In the genomic region with DNA sequence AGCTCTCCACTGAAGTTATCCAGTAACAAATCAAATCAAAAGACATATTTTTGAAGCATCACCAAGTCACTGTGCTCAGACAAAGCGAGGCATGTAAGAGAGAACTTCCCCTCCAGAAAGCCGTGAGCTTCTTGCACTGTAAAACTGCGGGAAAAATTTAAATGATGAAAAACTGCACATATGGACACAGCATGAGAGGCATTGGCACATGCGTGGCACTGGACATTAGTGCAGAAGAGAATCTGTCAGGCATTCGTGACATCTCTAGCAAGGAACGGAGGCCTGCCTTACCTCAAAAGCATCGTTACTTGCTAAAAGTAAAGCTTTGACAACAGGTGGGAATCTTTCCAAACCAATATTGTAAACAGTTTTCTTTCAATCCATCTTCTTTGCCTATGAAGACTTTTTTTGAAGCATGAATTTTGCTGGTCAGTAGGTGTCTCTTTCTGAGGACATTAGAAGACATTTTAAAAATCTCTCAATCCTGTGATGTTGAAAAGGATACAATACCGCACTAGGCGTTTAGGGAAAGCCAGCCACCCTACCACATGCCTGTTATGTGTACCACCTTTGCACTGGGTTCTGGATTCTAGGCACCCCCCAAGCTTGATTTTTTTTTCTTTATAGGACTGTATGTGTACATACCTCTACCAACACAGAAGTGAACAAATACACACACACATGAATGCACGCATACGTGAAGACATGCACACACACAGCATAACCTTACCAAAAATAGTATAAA, we compare ENCODE assay signal across 21 mouse cellular contexts.
A peak's percentile ranks its signal among the peaks of the same experiment; 100 is the strongest.
DNase-seq lines count a peak whose midpoint lies in the region; ATAC-seq and TF ChIP-seq lines count a peak whose summit lies in the region.
"Had no signal": no experiment of that assay in that cellular context is flagged by ENCODE, and none has a peak within 500 bp of the region (broad histone marks: within the 10 kb centered on the region; RNA-seq: fewer than 3 reads in every experiment).

No protein-coding gene starts in this region.

- no peak for TF ChIP-seq CTCF in midbrain, postnatal 0 days (IDR thresholded peaks at IDR 0.05)

- no peaks in the 10 kb centered on the region for H3K36me3 ChIP-seq in forebrain, embryonic 15.5 days
- no peaks in the 10 kb centered on the region for H3K36me3 ChIP-seq in forebrain, embryonic 12.5 days (replicated peaks)
- H3K36me3 ChIP-seq in midbrain, postnatal 0 days (ENCODE audit: insufficient read depth, low read length) = no peaks in the 10 kb centered on the region
- H3K36me3 ChIP-seq in midbrain, embryonic 15.5 days (replicated peaks) = no peaks in the 10 kb centered on the region
- no peaks in the 10 kb centered on the region for H3K36me3 ChIP-seq in embryonic facial prominence, embryonic 14.5 days (ENCODE audit: control insufficient read depth, insufficient read depth, low read length)
- no peaks in the 10 kb centered on the region for H3K36me3 ChIP-seq in limb, embryonic 15.5 days
- H3K36me3 ChIP-seq: forebrain, embryonic 10.5 days; heart, embryonic 10.5 days; hindbrain, embryonic 10.5 days; liver, embryonic 13.5 days; neural tube, embryonic 13.5 days had no signal

- H3K9ac ChIP-seq in forebrain, embryonic 15.5 days (replicated peaks) = no peak overlapping the region
- no peak overlapping the region for H3K9ac ChIP-seq in forebrain, embryonic 12.5 days
- no peak overlapping the region for H3K9ac ChIP-seq in midbrain, postnatal 0 days (replicated peaks; ENCODE audit: low read length, poor library complexity, severe bottlenecking)
- H3K9ac ChIP-seq in midbrain, embryonic 15.5 days = no peak overlapping the region
- no peak overlapping the region for H3K9ac ChIP-seq in embryonic facial prominence, embryonic 14.5 days (ENCODE audit: low read depth, low read length)
- H3K9ac ChIP-seq in limb, embryonic 15.5 days = no peak overlapping the region
- H3K9ac ChIP-seq: liver, embryonic 13.5 days; neural tube, embryonic 13.5 days had no signal

- 75% methylated on average over 11 of the region's 11 CpGs for WGBS in forebrain, embryonic 15.5 days
- 83% methylated on average over 11 of the region's 11 CpGs for WGBS in forebrain, embryonic 12.5 days
- 77% methylated on average over 11 of the region's 11 CpGs for WGBS in midbrain, postnatal 0 days
- WGBS in midbrain, embryonic 15.5 days = 79% methylated on average over 11 of the region's 11 CpGs
- WGBS in embryonic facial prominence, embryonic 14.5 days = 51% methylated on average over 11 of the region's 11 CpGs
- 42% methylated on average over 11 of the region's 11 CpGs for WGBS in limb, embryonic 15.5 days

- DNase-seq in midbrain, postnatal 0 days (ENCODE audit: low spot score) = peak; percentile 31
- DNase-seq in embryonic facial prominence, embryonic 14.5 days (ENCODE audit: low spot score) = peak; percentile 22
- no peak for DNase-seq in left cerebral cortex, postnatal 10 days (ENCODE audit: extremely low spot score in 1 of 2, low spot score in 2 of 2)
- no peak for DNase-seq in thymus, postnatal 4 days
- DNase-seq: B cell, adult 2 months; cerebellum, adult 9-11 months; kidney, adult 18-20 months; kidney, postnatal 10 days; layer of hippocampus, postnatal 36 days; liver, embryonic 13.5 days; lung, postnatal 14 days; right cerebral cortex, adult 18-20 months had no signal

- no peak overlapping the region for H3K4me3 ChIP-seq in forebrain, embryonic 15.5 days
- no peak overlapping the region for H3K4me3 ChIP-seq in forebrain, embryonic 12.5 days (replicated peaks)
- no peak overlapping the region for H3K4me3 ChIP-seq in midbrain, postnatal 0 days (ENCODE audit: low read depth, low read length)
- no peak overlapping the region for H3K4me3 ChIP-seq in midbrain, embryonic 15.5 days
- H3K4me3 ChIP-seq in embryonic facial prominence, embryonic 14.5 days (ENCODE audit: low read depth, low read length) = no peak overlapping the region
- H3K4me3 ChIP-seq in limb, embryonic 15.5 days = no peak overlapping the region
- H3K4me3 ChIP-seq: heart, embryonic 10.5 days; hindbrain, embryonic 10.5 days; layer of hippocampus, adult 2 months; liver, embryonic 13.5 days; neural tube, embryonic 13.5 days had no signal

- no peak overlapping the region for H3K27ac ChIP-seq in forebrain, embryonic 15.5 days (replicated peaks)
- no peak overlapping the region for H3K27ac ChIP-seq in forebrain, embryonic 12.5 days
- H3K27ac ChIP-seq in midbrain, postnatal 0 days (ENCODE audit: low read depth, low read length) = no peak overlapping the region
- H3K27ac ChIP-seq in midbrain, embryonic 15.5 days = no peak overlapping the region
- H3K27ac ChIP-seq in embryonic facial prominence, embryonic 14.5 days (replicated peaks; ENCODE audit: low read depth, low read length) = peak overlapping the region; percentile 63
- H3K27ac ChIP-seq in limb, embryonic 15.5 days = peak overlapping the region; percentile 43; the same call in 1 of the 2 replicates
- H3K27ac ChIP-seq: forebrain, embryonic 10.5 days; heart, embryonic 10.5 days; hindbrain, embryonic 10.5 days; layer of hippocampus, adult 2 months; liver, embryonic 13.5 days; neural tube, embryonic 13.5 days had no signal

- no peaks in the 10 kb centered on the region for H3K9me3 ChIP-seq in forebrain, embryonic 15.5 days
- H3K9me3 ChIP-seq in forebrain, embryonic 12.5 days = no peaks in the 10 kb centered on the region
- no peaks in the 10 kb centered on the region for H3K9me3 ChIP-seq in midbrain, postnatal 0 days (ENCODE audit: low read length)
- no peaks in the 10 kb centered on the region for H3K9me3 ChIP-seq in midbrain, embryonic 15.5 days
- no peaks in the 10 kb centered on the region for H3K9me3 ChIP-seq in embryonic facial prominence, embryonic 14.5 days (ENCODE audit: control insufficient read depth, low read length)
- no peaks in the 10 kb centered on the region for H3K9me3 ChIP-seq in limb, embryonic 15.5 days
- H3K9me3 ChIP-seq: forebrain, embryonic 10.5 days; heart, embryonic 10.5 days; hindbrain, embryonic 10.5 days; liver, embryonic 13.5 days; neural tube, embryonic 13.5 days had no signal

- peaks cover 14% of the 10 kb centered on the region for H3K4me1 ChIP-seq in forebrain, embryonic 15.5 days
- H3K4me1 ChIP-seq in forebrain, embryonic 12.5 days = peaks cover 4% of the 10 kb centered on the region; the same call in 1 of the 2 replicates
- no peaks in the 10 kb centered on the region for H3K4me1 ChIP-seq in midbrain, postnatal 0 days (ENCODE audit: insufficient read depth, low read length)
- 0 out of 2 replicates have a peak, but pooled peaks cover 9% of the 10 kb centered on the region for H3K4me1 ChIP-seq in midbrain, embryonic 15.5 days
- peaks cover 20% of the 10 kb centered on the region for H3K4me1 ChIP-seq in embryonic facial prominence, embryonic 14.5 days (ENCODE audit: control insufficient read depth, insufficient read depth, low read length)
- peaks cover 26% of the 10 kb centered on the region for H3K4me1 ChIP-seq in limb, embryonic 15.5 days
- H3K4me1 ChIP-seq: liver, embryonic 13.5 days had no signal

- no peaks in the 10 kb centered on the region for H3K27me3 ChIP-seq in forebrain, embryonic 15.5 days
- H3K27me3 ChIP-seq in forebrain, embryonic 12.5 days = no peaks in the 10 kb centered on the region
- no peaks in the 10 kb centered on the region for H3K27me3 ChIP-seq in midbrain, postnatal 0 days (ENCODE audit: insufficient read depth, low read length)
- no peaks in the 10 kb centered on the region for H3K27me3 ChIP-seq in midbrain, embryonic 15.5 days (replicated peaks)
- H3K27me3 ChIP-seq in embryonic facial prominence, embryonic 14.5 days (replicated peaks; ENCODE audit: control insufficient read depth, insufficient read depth, low read length) = no peaks in the 10 kb centered on the region
- H3K27me3 ChIP-seq in limb, embryonic 15.5 days = no peaks in the 10 kb centered on the region
- H3K27me3 ChIP-seq: liver, embryonic 13.5 days; neural tube, embryonic 13.5 days had no signal

- 0 out of 2 replicates have a peak, but pooled peaks have one; percentile 41 for ATAC-seq in forebrain, embryonic 15.5 days (replicated peaks)
- ATAC-seq in forebrain, embryonic 12.5 days (ENCODE audit: low FRiP score) = no peak
- ATAC-seq in midbrain, postnatal 0 days (ENCODE audit: low FRiP score) = no peak
- no peak for ATAC-seq in midbrain, embryonic 15.5 days (replicated peaks)
- no peak for ATAC-seq in embryonic facial prominence, embryonic 14.5 days (ENCODE audit: low read depth)
- ATAC-seq in limb, embryonic 15.5 days (ENCODE audit: insufficient number of reproducible peaks, low FRiP score, low TSS enrichment, low read depth) = no peak

- intact Hi-C loops in left cerebral cortex, postnatal 10 days (cut with DNase I) = no loop called here

- no peak overlapping the region for H3K4me2 ChIP-seq in forebrain, embryonic 15.5 days (replicated peaks)
- H3K4me2 ChIP-seq in forebrain, embryonic 12.5 days = no peak overlapping the region
- H3K4me2 ChIP-seq in midbrain, postnatal 0 days (ENCODE audit: low read depth, low read length, poor library complexity, severe bottlenecking) = no peak overlapping the region
- H3K4me2 ChIP-seq in midbrain, embryonic 15.5 days = no peak overlapping the region
- no peak overlapping the region for H3K4me2 ChIP-seq in embryonic facial prominence, embryonic 14.5 days (ENCODE audit: low read depth, low read length)
- H3K4me2 ChIP-seq in limb, embryonic 15.5 days = no peak overlapping the region
- H3K4me2 ChIP-seq: liver, embryonic 13.5 days; neural tube, embryonic 13.5 days had no signal

Comparison
In these comparisons a context has a peak if more than half of its experiments do, and no peak if none do; other contexts are left out.
1. H3K27ac ChIP-seq: peak in embryonic facial prominence, embryonic 14.5 days (single experiment) and limb, embryonic 15.5 days (single experiment); none in forebrain, embryonic 15.5 days (single experiment), forebrain, embryonic 12.5 days (single experiment), midbrain, postnatal 0 days (single experiment) and midbrain, embryonic 15.5 days (single experiment).
2. DNase-seq: peak in midbrain, postnatal 0 days (single experiment) and embryonic facial prominence, embryonic 14.5 days (single experiment); none in left cerebral cortex, postnatal 10 days (0 of 2) and thymus, postnatal 4 days (single experiment).